Mouse (Mus musculus) heart, adult 2 months (tissue): ENCODE measurements at regions not wholly inside any gene's neighbourhood (a gene's known extent, or its start where the extent isn't known, plus 50 kb on each side); places are given as distances from the start of the nearest gene placed in this dataset.

ENCODE experiments used
- DNase-seq, 2 experiments: peaks; one replicate each; pipeline ENCODE4 v3.0.0; 2021
- H3K27ac ChIP-seq: fragments of 200-600 bp; 2 replicates; pipeline ENCODE4 v1.8.1; 2022
- H3K27me3 ChIP-seq: fragments of 200-500 bp; 2 replicates; pipeline ENCODE4 v1.6.1; 2012; ENCODE audit warnings: mild to moderate bottlenecking, low read length, inconsistent platforms, mixed read lengths; ENCODE audit not compliant: control insufficient read depth, insufficient read depth
- H3K36me3 ChIP-seq: fragments of 200-500 bp; 2 replicates; pipeline ENCODE4 v1.6.1; 2012; ENCODE audit warnings: low read length, inconsistent platforms; ENCODE audit not compliant: control insufficient read depth, insufficient read depth
- H3K4me1 ChIP-seq: fragments of 200-500 bp; 2 replicates; pipeline ENCODE4 v1.6.1; 2011; ENCODE audit warnings: low read length; ENCODE audit not compliant: control insufficient read depth, insufficient read depth
- H3K4me3 ChIP-seq: fragments of 200-600 bp; 2 replicates; pipeline ENCODE4 v1.8.1; 2022
- H3K79me2 ChIP-seq: fragments of 200-500 bp; replicated peaks from 2 replicates; pipeline ENCODE4 v1.6.1; 2012; ENCODE audit warnings: mild to moderate bottlenecking, inconsistent platforms, low read length, moderate library complexity, mixed read lengths; ENCODE audit not compliant: control insufficient read depth, insufficient read depth
- H3K9ac ChIP-seq: fragments of 200-500 bp; 2 replicates; pipeline ENCODE4 v1.6.1; 2012; ENCODE audit warnings: low read depth, mild to moderate bottlenecking, control low read depth, inconsistent platforms, low read length, mixed read lengths
- CTCF ChIP-seq: fragments of 200-600 bp; IDR thresholded peaks from 2 replicates; pipeline ENCODE4 v1.8.1; 2022; ENCODE audit warnings: antibody characterized with exemption, mild to moderate bottlenecking, moderate library complexity
- EP300 ChIP-seq: fragments of 200-500 bp; IDR thresholded peaks from 2 replicates; pipeline ENCODE4 v1.6.1; 2011; ENCODE audit warnings: low read depth, low read length, control low read depth; ENCODE audit not compliant: insufficient read depth
- POLR2A ChIP-seq: fragments of 200-500 bp; IDR thresholded peaks from 2 replicates; pipeline ENCODE4 v1.6.1; 2011; ENCODE audit warnings: mild to moderate bottlenecking, low read depth, low read length, control low read depth; ENCODE audit not compliant: insufficient read depth
- WGBS: fragments of 180-500 bp; shearing (Covaris S2); methylation state at CpG from one replicate; pipeline ENCODE4 v1.1.7; 2018; 5-methylcytosine and 5-hydroxymethylcytosine counted together
- intact Hi-C: fragments of 180-260 bp; cut with DNase I; formaldehyde crosslinking; loops from one replicate; pipeline ENCODE4 v1.15.1; 2025

DNA sequence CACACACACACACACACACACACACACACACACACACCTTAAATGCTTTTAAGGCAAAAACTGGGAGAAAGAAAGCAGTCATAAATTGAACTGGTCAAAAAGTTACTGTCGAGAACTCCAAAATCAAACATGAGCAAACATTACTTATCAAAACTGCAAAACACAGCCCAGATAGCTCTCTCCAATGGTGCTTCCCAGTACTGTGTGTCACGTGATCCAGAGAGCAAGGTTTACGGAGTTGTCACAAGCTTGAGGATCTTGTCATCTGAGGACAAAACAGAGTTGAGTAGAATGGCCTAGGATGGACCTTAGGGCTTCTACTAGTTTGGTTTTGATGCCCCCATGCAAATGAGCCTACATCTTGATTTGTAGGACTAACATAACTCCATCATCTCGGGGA lies 102.3 kb upstream of the Bcl6 start:
- intact Hi-C loops = no loop called here
- no peaks in the 10 kb centered on the region for H3K36me3 ChIP-seq
- TF ChIP-seq POLR2A = no peak
- no peak for TF ChIP-seq EP300
- TF ChIP-seq CTCF = no peak
- WGBS = 77% methylated on average over 4 of the region's 4 CpGs
- H3K4me1 ChIP-seq = no peaks in the 10 kb centered on the region
- H3K79me2 ChIP-seq = no peaks in the 10 kb centered on the region
- no peak overlapping the region for H3K9ac ChIP-seq
- H3K27ac ChIP-seq = no peak overlapping the region
- no peak for DNase-seq
- H3K4me3 ChIP-seq = no peak overlapping the region
- no peaks in the 10 kb centered on the region for H3K27me3 ChIP-seq

GRCm38 (mm10) chr16:24089840-24090762 lies 101.4 kb upstream of the Bcl6 start:
- Histone ChIP-seq H3K27ac (no peak overlapping the region), H3K27me3 (no peaks in the 10 kb centered on the region), H3K36me3 (no peaks in the 10 kb centered on the region), H3K9ac (no peak overlapping the region), H3K4me1 (no peaks in the 10 kb centered on the region), H3K79me2 (no peaks in the 10 kb centered on the region), H3K4me3 (no peak overlapping the region)
- no peak for DNase-seq
- intact Hi-C loops = no loop called here
- WGBS = 73% methylated on average over 11 of the region's 11 CpGs
- TF ChIP-seq EP300 (no peak), CTCF (no peak), POLR2A (no peak)

GRCm38 (mm10) chr16:24083966-24084365 lies 95.3 kb upstream of the Bcl6 start:
- H3K4me3 ChIP-seq = no peak overlapping the region
- TF ChIP-seq POLR2A (no peak), EP300 (no peak), CTCF (no peak)
- H3K36me3 ChIP-seq = no peaks in the 10 kb centered on the region
- no peak for DNase-seq
- H3K79me2 ChIP-seq = no peaks in the 10 kb centered on the region
- intact Hi-C loops = no loop called here
- H3K9ac ChIP-seq = no peak overlapping the region
- no peaks in the 10 kb centered on the region; the same call in 1 of the 2 replicates for H3K4me1 ChIP-seq
- H3K27ac ChIP-seq = no peak overlapping the region
- H3K27me3 ChIP-seq = no peaks in the 10 kb centered on the region
- WGBS = 52% methylated on average over 8 of the region's 8 CpGs

DNA sequence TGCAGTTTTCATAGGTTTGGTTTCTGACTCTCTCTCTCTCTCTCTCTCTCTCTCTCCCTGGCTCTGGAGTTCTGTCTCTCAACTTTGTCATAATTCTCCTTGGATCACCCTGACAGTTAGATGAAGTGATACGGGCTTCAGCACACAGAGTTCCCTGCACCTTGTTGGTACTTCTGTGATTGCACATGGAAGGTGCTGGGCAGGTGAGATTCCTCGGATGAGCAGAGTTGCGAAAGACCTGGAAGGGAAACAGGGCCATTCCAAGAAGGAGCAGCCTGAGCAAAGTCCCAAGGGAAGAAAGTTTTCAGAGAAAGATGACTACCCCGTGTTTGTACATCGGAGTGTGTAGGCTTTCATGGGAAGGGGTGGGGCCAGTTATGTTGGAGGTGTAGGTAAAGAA lies 91.8 kb upstream of the Bcl6 start:
- no peak for DNase-seq
- no peaks in the 10 kb centered on the region for H3K27me3 ChIP-seq
- no peaks in the 10 kb centered on the region for H3K36me3 ChIP-seq
- 81% methylated on average over 5 of the region's 5 CpGs for WGBS
- H3K4me3 ChIP-seq = no peak overlapping the region
- intact Hi-C loops = no loop called here
- TF ChIP-seq POLR2A = no peak
- TF ChIP-seq EP300 = no peak
- TF ChIP-seq CTCF = no peak
- H3K27ac ChIP-seq = no peak overlapping the region
- no peaks in the 10 kb centered on the region; the same call in 1 of the 2 replicates for H3K4me1 ChIP-seq
- H3K79me2 ChIP-seq = no peaks in the 10 kb centered on the region
- no peak overlapping the region for H3K9ac ChIP-seq

DNA sequence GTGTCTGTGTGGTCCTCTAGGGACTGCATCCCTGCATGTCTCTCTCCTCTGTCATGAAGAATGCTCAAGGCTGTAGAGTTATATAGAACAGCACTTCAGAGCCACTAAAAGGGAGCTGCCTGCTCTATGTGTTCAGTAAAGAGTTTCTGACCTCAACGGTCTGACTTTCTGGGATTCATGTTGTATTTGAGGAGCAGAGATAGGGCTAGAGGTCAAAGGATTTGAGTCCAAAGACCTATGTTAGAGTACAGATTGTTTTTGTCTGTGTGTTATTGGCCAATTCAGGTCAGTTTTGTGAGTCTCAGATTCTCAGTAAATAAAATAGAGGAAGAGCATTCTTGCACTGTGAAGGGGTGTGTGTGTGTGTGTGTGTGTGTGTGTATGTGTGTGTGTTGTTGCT lies 90.0 kb upstream of the Bcl6 start:
- no peak for DNase-seq
- intact Hi-C loops = no loop called here

GRCm38 (mm10) chr16:24077428-24077827 lies 88.8 kb upstream of the Bcl6 start:
- intact Hi-C loops = no loop called here
- TF ChIP-seq CTCF (no peak), POLR2A (no peak), EP300 (no peak)
- Histone ChIP-seq H3K36me3 (no peaks in the 10 kb centered on the region), H3K9ac (no peak overlapping the region), H3K79me2 (no peaks in the 10 kb centered on the region), H3K27me3 (no peaks in the 10 kb centered on the region), H3K27ac (no peak overlapping the region), H3K4me3 (no peak overlapping the region), H3K4me1 (no peaks in the 10 kb centered on the region; the same call in 1 of the 2 replicates)
- 79% methylated on average over 2 of the region's 2 CpGs for WGBS
- DNase-seq = no peak

More for the DNA sequence above, 90.0 kb upstream of the Bcl6 start:
- Histone ChIP-seq H3K9ac (no peak overlapping the region), H3K79me2 (no peaks in the 10 kb centered on the region), H3K4me3 (no peak overlapping the region), H3K36me3 (no peaks in the 10 kb centered on the region), H3K27me3 (no peaks in the 10 kb centered on the region), H3K4me1 (no peaks in the 10 kb centered on the region; the same call in 1 of the 2 replicates), H3K27ac (no peak overlapping the region)
- no peak for TF ChIP-seq POLR2A
- no peak for TF ChIP-seq EP300
- no peak for TF ChIP-seq CTCF
- 79% methylated on average over 1 of the region's 1 CpGs for WGBS
